In the genomic region with DNA sequence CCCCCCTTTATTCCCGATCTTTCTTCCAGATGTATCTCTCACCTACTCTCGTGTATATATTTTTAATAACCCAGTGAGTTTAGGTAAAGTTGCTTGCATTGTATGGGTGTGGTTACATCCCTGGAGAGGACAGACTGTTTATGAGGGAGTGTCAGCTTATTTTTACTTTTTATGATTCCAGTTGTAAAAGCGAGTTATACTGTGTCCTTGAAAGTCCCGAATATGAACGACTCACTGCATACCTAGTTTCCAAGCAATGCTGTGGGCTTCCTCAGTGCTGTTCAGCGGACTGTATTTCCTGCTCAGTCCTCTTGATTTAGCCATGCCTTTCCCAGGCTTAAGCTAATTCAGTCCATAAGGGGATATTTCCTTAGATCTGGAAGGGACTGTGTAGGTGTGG, we compare ENCODE assay signal across 16 mouse cellular contexts. TPM values are rescaled to one million over a fixed set of nuclear protein-coding genes. Genes with fewer than 3 reads are reported as not detected.
"Had no signal": no experiment of that assay in that cellular context is flagged by ENCODE, and none has a peak within 500 bp of the region (broad histone marks: within the 10 kb centered on the region; RNA-seq: fewer than 3 reads in every experiment).

No protein-coding gene starts in this region.

- ATAC-seq: midbrain, embryonic 16.5 days had no signal

- H3K27ac ChIP-seq: midbrain, embryonic 10.5 days; midbrain, embryonic 12.5 days; neural tube, embryonic 12.5 days; stomach, embryonic 15.5 days; stomach, postnatal 0 days had no signal

- DNase-seq: lung, adult 18-20 months; lung, embryonic 14.5 days; lung, postnatal 10 days; lung, postnatal 4 days; midbrain, embryonic 14.5 days; right cerebral cortex, postnatal 14 days; thymus, postnatal 14 days; thymus, postnatal 36 days had no signal

- H3K9me3 ChIP-seq: midbrain, embryonic 10.5 days; midbrain, embryonic 12.5 days; neural tube, embryonic 12.5 days; stomach, embryonic 15.5 days had no signal

- H3K4me1 ChIP-seq: midbrain, embryonic 10.5 days; midbrain, embryonic 12.5 days; neural tube, embryonic 12.5 days; stomach, embryonic 15.5 days had no signal

- H3K27me3 ChIP-seq: midbrain, embryonic 12.5 days; neural tube, embryonic 12.5 days; stomach, embryonic 15.5 days had no signal

- H3K4me2 ChIP-seq: lung, embryonic 14.5 days; midbrain, embryonic 12.5 days; neural tube, embryonic 12.5 days; stomach, embryonic 15.5 days had no signal

- H3K36me3 ChIP-seq: midbrain, embryonic 10.5 days; midbrain, embryonic 12.5 days; neural tube, embryonic 12.5 days; stomach, embryonic 15.5 days had no signal

- H3K9ac ChIP-seq: lung, embryonic 14.5 days; midbrain, embryonic 12.5 days; neural tube, embryonic 12.5 days; stomach, embryonic 15.5 days had no signal

- H3K4me3 ChIP-seq: midbrain, embryonic 10.5 days; midbrain, embryonic 12.5 days; neural tube, embryonic 12.5 days; stomach, embryonic 15.5 days had no signal

RNA-seq across cellular contexts. Expression of gene Rgs16, which starts 35.0 kb away (rescaled TPM):
- total RNA-seq: megakaryocyte, adult 5-6 weeks; neutrophil, adult 5-6 weeks had no signal
